ENCODE assay signal across 9 mouse cellular contexts in the genomic region with DNA sequence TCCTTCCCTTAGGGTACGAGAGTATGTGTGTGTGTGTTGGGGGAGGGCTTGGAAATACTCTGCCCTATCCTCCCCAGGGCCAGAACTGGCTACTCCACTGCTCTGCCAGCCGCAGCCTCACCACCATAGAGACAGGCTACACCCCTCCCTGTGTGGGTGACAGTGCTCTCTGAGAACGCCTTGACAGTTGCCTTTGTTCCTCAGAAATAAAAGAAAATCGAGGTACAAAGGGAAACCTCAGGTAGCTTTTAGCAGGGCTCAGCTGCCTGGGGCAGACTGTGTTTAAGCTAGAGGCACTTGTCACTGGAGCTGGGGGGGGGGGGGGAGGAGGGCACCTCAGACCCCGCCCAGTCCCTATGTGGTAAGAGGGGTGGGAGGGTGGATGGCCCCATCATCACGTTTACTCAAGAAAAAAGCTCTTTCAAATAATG. TPM values are rescaled to one million over a fixed set of nuclear protein-coding genes. Genes with fewer than 3 reads are reported as not detected.
DNase-seq lines count a peak whose midpoint lies in the region; ATAC-seq and TF ChIP-seq lines count a peak whose summit lies in the region.
"Had no signal": no experiment of that assay in that cellular context is flagged by ENCODE, and none has a peak within 500 bp of the region (broad histone marks: within the 10 kb centered on the region; RNA-seq: fewer than 3 reads in every experiment).

No protein-coding gene starts in this region.

- H3K27ac ChIP-seq in neural tube, embryonic 11.5 days (ENCODE audit: low read depth, low read length): peak overlapping the region; percentile 72
- H3K27ac ChIP-seq in forebrain, embryonic 11.5 days (ENCODE audit: low read depth, low read length): peak overlapping the region; percentile 89
- H3K27ac ChIP-seq in midbrain, embryonic 11.5 days (ENCODE audit: low read depth, low read length): peak overlapping the region; percentile 85
- H3K27ac ChIP-seq in heart, adult 2 months: no peak overlapping the region

- no peaks in the 10 kb centered on the region for H3K36me3 ChIP-seq in neural tube, embryonic 11.5 days (ENCODE audit: control insufficient read depth, insufficient read depth, low read length)
- no peaks in the 10 kb centered on the region for H3K36me3 ChIP-seq in forebrain, embryonic 11.5 days (ENCODE audit: control insufficient read depth, insufficient read depth, low read length)
- H3K36me3 ChIP-seq in midbrain, embryonic 11.5 days (ENCODE audit: control insufficient read depth, insufficient read depth, low read length): no peaks in the 10 kb centered on the region
- H3K36me3 ChIP-seq in heart, adult 2 months (ENCODE audit: control insufficient read depth, insufficient read depth, low read length): no peaks in the 10 kb centered on the region

- TF ChIP-seq EP300 in heart, adult 2 months (IDR thresholded peaks at IDR 0.05; ENCODE audit: insufficient read depth, low read depth, low read length): no peak

- TF ChIP-seq CTCF in heart, adult 2 months (IDR thresholded peaks at IDR 0.05): no peak

- ATAC-seq in neural tube, embryonic 11.5 days (ENCODE audit: insufficient read depth, low FRiP score, low TSS enrichment): peak; percentile 64
- peak; percentile 73 for ATAC-seq in forebrain, embryonic 11.5 days (replicated peaks; ENCODE audit: low FRiP score)
- peak; percentile 77 for ATAC-seq in midbrain, embryonic 11.5 days (ENCODE audit: low FRiP score)

- H3K4me1 ChIP-seq in neural tube, embryonic 11.5 days (ENCODE audit: control insufficient read depth, insufficient read depth, low read length): peaks cover 40% of the 10 kb centered on the region
- peaks cover 44% of the 10 kb centered on the region for H3K4me1 ChIP-seq in forebrain, embryonic 11.5 days (replicated peaks; ENCODE audit: control insufficient read depth, insufficient read depth, low read length)
- H3K4me1 ChIP-seq in midbrain, embryonic 11.5 days (ENCODE audit: control insufficient read depth, insufficient read depth, low read length): peaks cover 51% of the 10 kb centered on the region
- H3K4me1 ChIP-seq in heart, adult 2 months (ENCODE audit: control insufficient read depth, insufficient read depth, low read length): no peaks in the 10 kb centered on the region; the same call in 1 of the 2 replicates

- no peak overlapping the region for H3K4me3 ChIP-seq in neural tube, embryonic 11.5 days (ENCODE audit: low read depth, low read length)
- no peak overlapping the region for H3K4me3 ChIP-seq in forebrain, embryonic 11.5 days (ENCODE audit: low read depth, low read length)
- no peak overlapping the region; the same call in 1 of the 2 replicates for H3K4me3 ChIP-seq in midbrain, embryonic 11.5 days (ENCODE audit: low read depth, low read length)
- H3K4me3 ChIP-seq in heart, adult 2 months: no peak overlapping the region

- H3K9ac ChIP-seq in neural tube, embryonic 11.5 days (ENCODE audit: low read length): peak overlapping the region; percentile 19; the same call in 1 of the 2 replicates
- H3K9ac ChIP-seq in forebrain, embryonic 11.5 days (ENCODE audit: low read length): peak overlapping the region; percentile 28; the same call in 1 of the 2 replicates
- H3K9ac ChIP-seq in midbrain, embryonic 11.5 days (ENCODE audit: low read length): peak overlapping the region; percentile 40
- no peak overlapping the region for H3K9ac ChIP-seq in heart, adult 2 months (ENCODE audit: low read depth, low read length)

- H3K79me2 ChIP-seq in heart, adult 2 months (replicated peaks; ENCODE audit: control insufficient read depth, insufficient read depth, low read length): no peaks in the 10 kb centered on the region

- 9% methylated on average over 6 of the region's 6 CpGs for WGBS in neural tube, embryonic 11.5 days
- WGBS in forebrain, embryonic 11.5 days: under 1% methylated on average over 5 of the region's 6 CpGs
- under 1% methylated on average over 6 of the region's 6 CpGs for WGBS in midbrain, embryonic 11.5 days
- WGBS in heart, adult 2 months: 54% methylated on average over 6 of the region's 6 CpGs

- no peaks in the 10 kb centered on the region for H3K9me3 ChIP-seq in neural tube, embryonic 11.5 days (ENCODE audit: control insufficient read depth, low read length)
- no peaks in the 10 kb centered on the region for H3K9me3 ChIP-seq in forebrain, embryonic 11.5 days (ENCODE audit: control insufficient read depth, low read length)
- no peaks in the 10 kb centered on the region for H3K9me3 ChIP-seq in midbrain, embryonic 11.5 days (ENCODE audit: control insufficient read depth, low read length)

- H3K4me2 ChIP-seq in neural tube, embryonic 11.5 days (ENCODE audit: low read depth): peak overlapping the region; percentile 20; the same call in 1 of the 2 replicates
- H3K4me2 ChIP-seq in forebrain, embryonic 11.5 days (ENCODE audit: low read depth, low read length, severe bottlenecking): peak overlapping the region; percentile 36; the same call in 1 of the 2 replicates
- peak overlapping the region; percentile 48 for H3K4me2 ChIP-seq in midbrain, embryonic 11.5 days

- intact Hi-C loops in left cerebral cortex, postnatal 4 days (cut with DNase I): no loop called here
- intact Hi-C loops in heart, adult 2 months (cut with DNase I): no loop called here
- intact Hi-C loops in left cerebral cortex, postnatal 10 days (cut with DNase I): loop anchor here (5.0 kb wide), 1 partner anchor 85 kb away; no protein-coding TSS in a partner anchor

- DNase-seq in neural tube, embryonic 11.5 days (ENCODE audit: low spot score): peak; percentile 52
- DNase-seq in neural tube, embryonic 10.5 days (ENCODE audit: extremely low spot score, low spot score): no peak
- peak; percentile 83 for DNase-seq in forebrain, embryonic 11.5 days (ENCODE audit: low spot score)
- DNase-seq in midbrain, embryonic 11.5 days (ENCODE audit: low spot score, missing footprints): peak; percentile 94
- peak; percentile 66 to 80 for DNase-seq in thymus, postnatal 36 days
- no peak for DNase-seq in left cerebral cortex, postnatal 4 days
- DNase-seq in heart, adult 2 months: no peak
- no peak for DNase-seq in left cerebral cortex, postnatal 10 days (ENCODE audit: extremely low spot score in 1 of 2, low spot score in 2 of 2)
- DNase-seq: lung, adult 18-20 months had no signal

- peaks cover 16% of the 10 kb centered on the region; the same call in 1 of the 2 replicates for H3K27me3 ChIP-seq in neural tube, embryonic 11.5 days (ENCODE audit: control insufficient read depth, insufficient read depth, low read length)
- H3K27me3 ChIP-seq in forebrain, embryonic 11.5 days (ENCODE audit: control insufficient read depth, insufficient read depth, low read length): peaks cover 7% of the 10 kb centered on the region
- peaks cover 23% of the 10 kb centered on the region for H3K27me3 ChIP-seq in midbrain, embryonic 11.5 days (ENCODE audit: control insufficient read depth, insufficient read depth, low read length)
- peaks cover 1% of the 10 kb centered on the region; the same call in 1 of the 2 replicates for H3K27me3 ChIP-seq in heart, adult 2 months (ENCODE audit: control insufficient read depth, insufficient read depth, low read length)

- no peak for TF ChIP-seq POLR2A in heart, adult 2 months (IDR thresholded peaks at IDR 0.05; ENCODE audit: insufficient read depth, low read depth, low read length)

RNA-seq across cellular contexts. Expression of gene Ccdc33, which starts 6.3 kb away (rescaled TPM):
- polyA plus RNA-seq in neural tube, embryonic 11.5 days (2014; fragmentation: Nextera tagmentation; extraction: Ambion mirVana): 0.08 and 0.22 TPM in 2 replicates
- polyA plus RNA-seq in forebrain, embryonic 11.5 days (2014; fragmentation: Nextera tagmentation; extraction: Ambion mirVana): 0.88 and 1.1 TPM in 2 replicates
- 0.41 and 0.90 TPM in 2 replicates for polyA plus RNA-seq in midbrain, embryonic 11.5 days (2014; fragmentation: Nextera tagmentation; extraction: Ambion mirVana)
- under 1 TPM; 0.62 to 0.66 TPM for total RNA-seq in left cerebral cortex, postnatal 4 days (2021)
- total RNA-seq in heart, adult 2 months (2021): not detected
- 1.3 TPM in 1 of 2 replicates, not detected in the other for polyA plus RNA-seq in heart, adult 2 months (2012; rRNA removed)
- under 1 TPM; 0.43 to 0.47 TPM for total RNA-seq in left cerebral cortex, postnatal 10 days (2021)

RNA-seq across cellular contexts. Expression of gene Stra6, which starts 48.7 kb away (rescaled TPM):
- 53.7 and 55.2 TPM in 2 replicates for polyA plus RNA-seq in neural tube, embryonic 11.5 days (2014; fragmentation: Nextera tagmentation; extraction: Ambion mirVana)
- 18.0 and 21.8 TPM in 2 replicates for polyA plus RNA-seq in forebrain, embryonic 11.5 days (2014; fragmentation: Nextera tagmentation; extraction: Ambion mirVana)
- polyA plus RNA-seq in midbrain, embryonic 11.5 days (2014; fragmentation: Nextera tagmentation; extraction: Ambion mirVana): 7.3 and 9.7 TPM in 2 replicates
- total RNA-seq in left cerebral cortex, postnatal 4 days (2021): 10 to 100 TPM; 10.1 to 12.5 TPM
- total RNA-seq in heart, adult 2 months (2021): under 1 TPM; 0.34 to 0.65 TPM
- 0.68 and 1.3 TPM in 2 replicates for polyA plus RNA-seq in heart, adult 2 months (2012; rRNA removed)
- total RNA-seq in left cerebral cortex, postnatal 10 days (2021): 10 to 100 TPM in 1 of 2 experiments, 1 to 10 TPM in 1; 10.0 to 10.9 TPM

Comparison
In these comparisons a context has a peak if more than half of its experiments do, and no peak if none do; other contexts are left out.
1. DNase-seq: peak in neural tube, embryonic 11.5 days (single experiment), forebrain, embryonic 11.5 days (single experiment), midbrain, embryonic 11.5 days (single experiment) and thymus, postnatal 36 days (2 of 2); none in neural tube, embryonic 10.5 days (single experiment), left cerebral cortex, postnatal 4 days (single experiment), heart, adult 2 months (0 of 2) and left cerebral cortex, postnatal 10 days (0 of 2).
2. Peak in every context shown above with its lines, with median percentiles within 50 percentile points of each other: ATAC-seq and H3K4me2 ChIP-seq.